Mouse (Mus musculus) kidney, adult 2 months (tissue): Measurements from ENCODE around the gene Crtc2.

Source experiments
- CTCF ChIP-seq: fragments of 200-500 bp; conservative IDR thresholded peaks from 2 replicates; pipeline ENCODE4 v1.5.1; 2011; ENCODE audit warnings: low read depth, mild to moderate bottlenecking, control low read depth, low read length, moderate library complexity, mixed read lengths; ENCODE audit not compliant: insufficient read depth, insufficient read length
- POLR2A ChIP-seq: fragments of 200-500 bp; IDR thresholded peaks from one replicate; pipeline ENCODE4 v1.6.1; 2011; ENCODE audit warnings: low read depth, low read length, control low read depth

- TF ChIP-seq POLR2A: no peak
- no peak for TF ChIP-seq CTCF
Measured at GRCm38 (mm10) chr3:90213956-90214684, 39.8 kb upstream of the Crtc2 start.
